Mouse (Mus musculus) liver, adult 2 months (tissue): ENCODE data around the gene Zfp277. TPM values are rescaled to one million over a fixed set of nuclear protein-coding genes. Genes with fewer than 3 reads are reported as not detected.

ENCODE experiments used
- DNase-seq: peaks from one replicate; pipeline ENCODE4 v3.0.0-alpha.2; 2011; ENCODE audit warnings: low read depth, low spot score; ENCODE audit errors: extremely low read depth
- H3K27ac ChIP-seq: fragments of 200-500 bp; replicated peaks from 2 replicates; pipeline ENCODE4 v1.5.1; 2012; ENCODE audit warnings: low read depth, mild to moderate bottlenecking, control low read depth, inconsistent platforms, low read length; ENCODE audit not compliant: insufficient read depth
- H3K27me3 ChIP-seq: fragments of 200-500 bp; 2 replicates; pipeline ENCODE4 v1.6.1; 2012; ENCODE audit warnings: mild to moderate bottlenecking, moderate library complexity, low read length, inconsistent platforms; ENCODE audit not compliant: control insufficient read depth, insufficient read depth
- H3K36me3 ChIP-seq: fragments of 200-500 bp; 2 replicates; pipeline ENCODE4 v1.6.1; 2012; ENCODE audit warnings: low read length, inconsistent platforms; ENCODE audit not compliant: control insufficient read depth, insufficient read depth
- H3K4me1 ChIP-seq: fragments of 200-500 bp; 2 replicates; pipeline ENCODE4 v1.6.1; 2011; ENCODE audit warnings: low read length; ENCODE audit not compliant: control insufficient read depth, insufficient read depth
- H3K4me3 ChIP-seq: fragments of 200-500 bp; 2 replicates; pipeline ENCODE4 v1.5.1; 2011; ENCODE audit warnings: low read depth, mild to moderate bottlenecking, control low read depth, low read length, moderate library complexity; ENCODE audit not compliant: insufficient read depth
- H3K79me2 ChIP-seq: fragments of 200-500 bp; 2 replicates; pipeline ENCODE4 v1.6.1; 2012; ENCODE audit warnings: inconsistent platforms, mild to moderate bottlenecking, low read length, moderate library complexity; ENCODE audit not compliant: control insufficient read depth, insufficient read depth
- H3K9ac ChIP-seq: fragments of 200-500 bp; 2 replicates; pipeline ENCODE4 v1.6.1; 2012; ENCODE audit warnings: low read depth, mild to moderate bottlenecking, control low read depth, inconsistent platforms, low read length
- CTCF ChIP-seq: fragments of 200-500 bp; IDR thresholded peaks from 2 replicates; pipeline ENCODE4 v1.5.1; 2011; ENCODE audit warnings: low read depth, low read length, control low read depth
- POLR2A ChIP-seq: fragments of 200-500 bp; IDR thresholded peaks from 2 replicates; pipeline ENCODE4 v1.6.1; 2011; ENCODE audit warnings: low read length, control low read depth; ENCODE audit not compliant: insufficient read depth; ENCODE audit errors: extremely low read depth
- WGBS: fragments of 180-500 bp; shearing (Covaris S2); methylation state at CpG from one replicate; pipeline ENCODE4 v1.1.7; 2018; 5-methylcytosine and 5-hydroxymethylcytosine counted together
- polyA plus RNA-seq: library from polyadenylated mRNA; depleted of rRNA; stranded (reverse); fragments of >200 nt; gene quantifications from 2 replicates; pipeline ENCODE4 v1.2.3, GENCODE M21; 2012
- total RNA-seq: library from RNA; depleted of rRNA; stranded (reverse); fragments of >200 nt; gene quantifications from 2 replicates; pipeline ENCODE4 v1.2.3, GENCODE M21; 2014

The Zfp277 gene
- total and polyA plus RNA-seq, 2 experiments, result 3.3 to 14.0 TPM

DNA sequence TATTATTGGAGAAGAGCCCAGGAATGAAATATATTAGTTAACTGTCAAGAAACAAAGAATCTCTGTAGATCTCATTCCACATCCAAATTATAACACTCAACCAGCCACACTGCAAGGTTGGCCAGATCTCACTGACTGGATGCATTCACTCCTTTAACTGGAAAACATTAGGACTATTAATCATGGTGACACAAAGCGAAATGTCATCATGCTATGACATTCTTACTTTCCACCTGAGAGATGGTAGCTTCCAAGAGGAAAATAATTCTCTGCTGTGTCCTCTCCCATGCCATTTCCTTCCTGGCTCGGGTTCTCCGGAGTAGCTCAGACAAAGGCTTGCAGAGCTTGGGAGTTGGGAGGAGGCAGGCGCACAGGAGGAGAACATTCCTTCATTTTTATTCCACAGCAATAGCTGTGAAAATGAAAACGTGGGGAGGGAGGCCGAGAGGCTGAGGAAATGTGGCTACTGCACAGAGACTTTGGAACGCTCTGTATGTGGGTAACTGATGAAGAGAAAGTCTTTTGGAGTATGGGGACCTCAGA is 17.1 kb upstream of the Zfp277 start:
- TF ChIP-seq CTCF (no peak), POLR2A (no peak)
- 74% methylated on average over 7 of the region's 7 CpGs for WGBS
- H3K9ac ChIP-seq, result no peak overlapping the region
- H3K4me3 ChIP-seq, result no peak overlapping the region
- no peak overlapping the region for H3K27ac ChIP-seq
- H3K79me2 ChIP-seq, result peaks cover 47% of the 10 kb centered on the region
- DNase-seq, result no peak
- H3K36me3 ChIP-seq, result no peaks in the 10 kb centered on the region
- H3K27me3 ChIP-seq, result no peaks in the 10 kb centered on the region
- peaks cover 9% of the 10 kb centered on the region; the same call in 1 of the 2 replicates for H3K4me1 ChIP-seq

DNA sequence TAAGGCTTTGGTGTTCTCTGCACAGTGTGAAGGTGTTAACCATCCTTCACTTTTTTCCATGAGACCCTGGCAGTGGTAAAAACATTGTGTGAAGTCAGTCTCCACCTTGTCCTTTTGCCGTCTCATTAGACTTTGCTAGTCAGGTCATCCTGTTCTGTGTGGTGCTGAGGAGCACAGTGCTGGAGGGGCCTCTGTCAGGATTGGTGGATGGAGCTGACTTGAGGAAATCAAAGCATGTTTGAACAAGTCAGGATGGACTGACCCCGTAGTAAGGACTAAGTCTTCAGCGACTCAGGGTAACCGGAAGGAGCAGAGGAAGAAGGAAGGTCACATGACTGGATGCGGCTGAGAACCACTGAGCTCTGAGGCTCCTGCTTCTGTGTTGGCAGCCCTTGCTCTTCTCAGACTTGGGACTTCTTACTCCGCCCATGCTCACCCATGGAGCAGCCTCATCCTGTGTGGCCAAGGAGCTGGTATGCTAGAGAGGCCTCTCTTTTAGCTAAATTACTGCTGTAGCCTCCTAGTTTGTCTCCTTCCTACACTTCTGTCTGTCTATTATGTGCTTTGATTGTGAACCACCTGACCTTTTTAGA is 14.1 kb upstream of the Zfp277 start:
- H3K4me1 ChIP-seq, result peaks cover 7% of the 10 kb centered on the region; the same call in 1 of the 2 replicates
- no peak for DNase-seq
- 67% methylated on average over 6 of the region's 6 CpGs for WGBS
- H3K27ac ChIP-seq, result peak overlapping the region; percentile 13; the same call in 1 of the 2 replicates
- H3K27me3 ChIP-seq, result no peaks in the 10 kb centered on the region
- no peak for TF ChIP-seq CTCF
- TF ChIP-seq POLR2A, result no peak
- no peaks in the 10 kb centered on the region for H3K36me3 ChIP-seq
- H3K79me2 ChIP-seq, result peaks cover 39% of the 10 kb centered on the region
- H3K9ac ChIP-seq, result no peak overlapping the region
- no peak overlapping the region for H3K4me3 ChIP-seq

DNA sequence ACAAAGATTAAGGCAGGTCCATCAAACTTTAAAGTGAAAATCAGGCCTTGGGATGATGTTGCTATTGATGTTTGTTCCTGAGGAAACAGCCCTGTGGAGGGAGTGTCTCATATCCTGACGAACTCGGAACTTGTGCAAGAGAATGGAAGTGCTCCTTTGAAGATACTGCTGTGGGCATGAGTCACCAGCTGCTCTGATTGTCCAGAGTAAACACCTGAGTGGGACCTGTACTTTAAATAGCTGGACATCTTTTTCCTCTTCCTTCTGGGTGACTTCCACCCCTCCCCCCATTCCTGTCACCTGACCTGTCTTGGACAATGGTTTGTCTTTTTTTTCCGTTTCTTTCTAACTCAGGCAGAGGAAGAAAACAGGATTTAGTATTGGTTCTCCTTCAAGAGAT is 13.3 kb upstream of the Zfp277 start:
- Histone ChIP-seq H3K27me3 (no peaks in the 10 kb centered on the region), H3K79me2 (peaks cover 35% of the 10 kb centered on the region), H3K9ac (no peak overlapping the region), H3K27ac (no peak overlapping the region), H3K36me3 (no peaks in the 10 kb centered on the region), H3K4me1 (no peaks in the 10 kb centered on the region), H3K4me3 (no peak overlapping the region)
- no peak for DNase-seq
- no peak for TF ChIP-seq CTCF
- TF ChIP-seq POLR2A, result no peak
- WGBS, result 29% methylated on average over 3 of the region's 3 CpGs

DNA sequence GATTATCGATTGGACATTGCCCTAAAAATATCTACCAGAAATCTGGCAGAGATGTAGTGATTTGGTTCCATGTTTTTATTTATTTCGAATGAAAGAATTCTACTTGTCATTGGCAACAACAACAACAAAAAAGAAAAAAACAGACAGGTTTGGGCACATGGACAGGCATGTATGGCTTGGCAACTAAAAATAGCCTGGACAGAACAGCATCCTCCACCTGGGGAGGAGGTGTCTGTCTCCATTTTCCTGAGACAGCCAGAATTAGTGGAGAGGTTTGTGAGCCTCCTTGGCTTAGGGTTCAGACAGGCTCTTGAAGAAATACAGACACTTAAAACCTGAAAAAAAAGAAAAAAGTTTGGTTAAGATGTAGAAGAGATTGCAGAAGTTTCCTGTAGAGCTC is 10.8 kb upstream of the Zfp277 start:
- no peaks in the 10 kb centered on the region for H3K36me3 ChIP-seq
- peaks cover 36% of the 10 kb centered on the region for H3K79me2 ChIP-seq
- H3K27me3 ChIP-seq, result no peaks in the 10 kb centered on the region
- no peak for DNase-seq
- H3K9ac ChIP-seq, result no peak overlapping the region
- 0 out of 2 replicates have a peak, but pooled peaks cover 2% of the 10 kb centered on the region for H3K4me1 ChIP-seq
- 73% methylated on average over 2 of the region's 2 CpGs for WGBS
- no peak overlapping the region for H3K4me3 ChIP-seq
- TF ChIP-seq POLR2A (no peak), CTCF (no peak)
- no peak overlapping the region for H3K27ac ChIP-seq

DNA sequence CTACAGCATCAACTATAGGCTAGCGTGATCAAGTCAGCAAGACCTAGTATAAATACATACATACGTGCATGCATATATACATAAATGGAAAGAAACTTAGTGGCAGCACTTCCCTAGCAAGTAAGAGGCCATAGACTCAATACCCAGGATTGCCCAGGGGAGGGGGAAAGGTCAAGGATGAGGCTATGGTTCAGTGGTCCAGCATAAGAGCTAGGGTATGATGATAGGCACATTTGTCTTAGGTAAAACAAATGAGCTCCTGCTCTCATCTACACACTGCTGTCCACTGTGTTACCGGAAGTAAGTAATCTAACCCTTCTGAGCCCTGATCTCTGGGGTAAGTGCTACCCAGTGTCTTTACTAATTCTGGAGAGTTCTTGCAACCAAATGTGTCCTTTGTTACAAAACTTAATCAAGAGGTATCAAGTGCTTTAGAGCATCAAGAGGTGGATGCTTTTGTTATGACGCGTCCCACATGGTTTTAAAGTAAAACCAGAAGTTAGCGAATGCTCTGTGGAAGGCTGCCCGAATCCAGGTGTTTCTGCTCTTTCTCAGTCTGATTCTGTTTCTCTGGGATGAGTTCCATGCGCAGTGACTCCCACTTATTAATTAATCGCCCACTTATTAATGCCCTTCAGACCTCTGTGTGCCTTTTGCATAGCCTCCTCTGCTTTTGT is 3.6 kb upstream of the Zfp277 start:
- Histone ChIP-seq H3K27me3 (no peaks in the 10 kb centered on the region), H3K9ac (no peak overlapping the region), H3K79me2 (peaks cover 32% of the 10 kb centered on the region), H3K4me3 (no peak overlapping the region), H3K36me3 (no peaks in the 10 kb centered on the region), H3K4me1 (peaks cover 6% of the 10 kb centered on the region), H3K27ac (no peak overlapping the region)
- TF ChIP-seq POLR2A (no peak), CTCF (no peak)
- DNase-seq, result no peak
- WGBS, result 92% methylated on average over 9 of the region's 9 CpGs
